Mouse (Mus musculus): ENCODE measurements around the gene Sik2. TPM values are rescaled to one million over a fixed set of nuclear protein-coding genes. Genes with fewer than 3 reads are reported as not detected.

Sik2 gene
- polyA plus RNA-seq, 1 experiment = 10.5 TPM

DNA sequence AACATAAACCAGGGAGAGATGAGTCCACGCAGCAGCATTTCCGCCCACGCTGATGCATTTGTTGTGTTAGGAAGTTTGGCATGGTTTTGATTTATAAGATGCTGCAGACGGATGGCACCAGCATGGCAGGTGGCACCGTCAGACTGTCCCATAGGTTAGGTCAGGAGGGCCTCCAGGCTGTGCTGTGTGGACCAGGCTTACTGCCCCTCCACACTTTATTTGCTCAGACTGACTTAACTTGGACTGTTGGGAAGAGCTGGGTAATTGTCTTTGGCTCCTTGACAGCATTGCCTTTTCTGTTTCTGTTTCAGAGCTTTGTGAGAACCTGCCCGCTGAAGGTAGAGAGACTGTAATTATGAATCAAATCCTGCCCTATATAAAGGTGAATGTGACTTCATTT lies 141.9 kb downstream of the Sik2 start:
- Histone ChIP-seq H3K4me3 (no peak overlapping the region), H3K4me2 (ENCODE audit: low read depth) (no peak overlapping the region), H3K79me2 (ENCODE audit: control insufficient read depth, insufficient read depth) (no peaks in the 10 kb centered on the region), H3K36me3 (ENCODE audit: control insufficient read depth, insufficient read depth) (peaks cover 21% of the 10 kb centered on the region), H3ac (ENCODE audit: control insufficient read depth, insufficient read length) (no peak overlapping the region), H3K27me3 (ENCODE audit: control insufficient read depth, insufficient read depth, insufficient read length) (no peaks in the 10 kb centered on the region)
- TF ChIP-seq TCF12 (IDR thresholded peaks at IDR 0.05; ENCODE audit: insufficient read depth, poor library complexity, severe bottlenecking) (no peak), USF1 (IDR thresholded peaks at IDR 0.05; ENCODE audit: low read depth) (no peak), MAX (IDR thresholded peaks at IDR 0.05; ENCODE audit: low read depth) (no peak), E2F4 (IDR thresholded peaks at IDR 0.05; ENCODE audit: insufficient read depth) (no peak)

GRCm38 (mm10) chr9:50865803-50866202 lies 143.1 kb downstream of the Sik2 start:
- Histone ChIP-seq H3K4me3 (no peak overlapping the region), H3K4me2 (ENCODE audit: low read depth) (no peak overlapping the region), H3K36me3 (ENCODE audit: control insufficient read depth, insufficient read depth) (peaks cover 21% of the 10 kb centered on the region), H3ac (ENCODE audit: control insufficient read depth, insufficient read length) (no peak overlapping the region), H3K27me3 (ENCODE audit: control insufficient read depth, insufficient read depth, insufficient read length) (no peaks in the 10 kb centered on the region), H3K79me2 (ENCODE audit: control insufficient read depth, insufficient read depth) (no peaks in the 10 kb centered on the region)
- no peak for TF ChIP-seq CEBPB (IDR thresholded peaks at IDR 0.05; ENCODE audit: insufficient read depth, poor library complexity, severe bottlenecking)
- no peak for TF ChIP-seq POLR2A (IDR thresholded peaks at IDR 0.05; ENCODE audit: insufficient read length, low read depth)
- no peak for TF ChIP-seq MAX (IDR thresholded peaks at IDR 0.05; ENCODE audit: low read depth)
- no peak for TF ChIP-seq SRF (IDR thresholded peaks at IDR 0.05; ENCODE audit: control insufficient read depth, insufficient read length, low read depth)
- no peak for TF ChIP-seq TCF12 (IDR thresholded peaks at IDR 0.05; ENCODE audit: insufficient read depth, poor library complexity, severe bottlenecking)
- TF ChIP-seq MYOG (IDR thresholded peaks at IDR 0.05; ENCODE audit: control insufficient read depth in 1 of 3, insufficient read depth in 1 of 3, insufficient read length in 2 of 3, low read depth in 2 of 3) = no peak
- no peak for TF ChIP-seq E2F4 (IDR thresholded peaks at IDR 0.05; ENCODE audit: insufficient read depth)
- no peak for TF ChIP-seq USF1 (IDR thresholded peaks at IDR 0.05; ENCODE audit: low read depth)
- no peak for TF ChIP-seq POLR2AphosphoS2 (IDR thresholded peaks at IDR 0.05; ENCODE audit: insufficient read length, low read depth)
- TF ChIP-seq MYOD1 (IDR thresholded peaks at IDR 0.05; ENCODE audit: control insufficient read depth in 1 of 3, insufficient read length in 2 of 3, low read depth in 2 of 3) = no peak
- TF ChIP-seq REST (IDR thresholded peaks at IDR 0.05; ENCODE audit: insufficient read depth, insufficient read length) = no peak
- no peak for TF ChIP-seq TCF3 (IDR thresholded peaks at IDR 0.05; ENCODE audit: insufficient read length, low read depth)

- no peaks in the 10 kb centered on the region for H3K27me3 ChIP-seq (ENCODE audit: control insufficient read depth, insufficient read depth, insufficient read length)
- peaks cover 23% of the 10 kb centered on the region for H3K36me3 ChIP-seq (ENCODE audit: control insufficient read depth, insufficient read depth)
- no peak overlapping the region for H3K4me3 ChIP-seq
- TF ChIP-seq E2F4 (IDR thresholded peaks at IDR 0.05; ENCODE audit: insufficient read depth) = no peak
- TF ChIP-seq SRF (IDR thresholded peaks at IDR 0.05; ENCODE audit: control insufficient read depth, insufficient read length, low read depth) = no peak
- no peak for TF ChIP-seq TCF3 (IDR thresholded peaks at IDR 0.05; ENCODE audit: insufficient read length, low read depth)
- TF ChIP-seq TCF12 (IDR thresholded peaks at IDR 0.05; ENCODE audit: insufficient read depth, poor library complexity, severe bottlenecking) = no peak
- TF ChIP-seq USF1 (IDR thresholded peaks at IDR 0.05; ENCODE audit: low read depth) = no peak
- TF ChIP-seq POLR2A (IDR thresholded peaks at IDR 0.05; ENCODE audit: insufficient read length, low read depth) = no peak
- no peak for TF ChIP-seq CEBPB (IDR thresholded peaks at IDR 0.05; ENCODE audit: insufficient read depth, poor library complexity, severe bottlenecking)
- no peak for TF ChIP-seq MYOG (IDR thresholded peaks at IDR 0.05; ENCODE audit: control insufficient read depth in 1 of 3, insufficient read depth in 1 of 3, insufficient read length in 2 of 3, low read depth in 2 of 3)
- no peak for TF ChIP-seq MAX (IDR thresholded peaks at IDR 0.05; ENCODE audit: low read depth)
- TF ChIP-seq POLR2AphosphoS2 (IDR thresholded peaks at IDR 0.05; ENCODE audit: insufficient read length, low read depth) = no peak
- TF ChIP-seq MYOD1 (IDR thresholded peaks at IDR 0.05; ENCODE audit: control insufficient read depth in 1 of 3, insufficient read length in 2 of 3, low read depth in 2 of 3) = no peak
- TF ChIP-seq REST (IDR thresholded peaks at IDR 0.05; ENCODE audit: insufficient read depth, insufficient read length) = no peak
- no peak overlapping the region for H3K4me2 ChIP-seq (ENCODE audit: low read depth)
- no peak overlapping the region for H3ac ChIP-seq (ENCODE audit: control insufficient read depth, insufficient read length)
- no peaks in the 10 kb centered on the region for H3K79me2 ChIP-seq (ENCODE audit: control insufficient read depth, insufficient read depth)
These were observed 144.0 kb downstream of the Sik2 start for GRCm38 (mm10) chr9:50864877-50865276.

DNA sequence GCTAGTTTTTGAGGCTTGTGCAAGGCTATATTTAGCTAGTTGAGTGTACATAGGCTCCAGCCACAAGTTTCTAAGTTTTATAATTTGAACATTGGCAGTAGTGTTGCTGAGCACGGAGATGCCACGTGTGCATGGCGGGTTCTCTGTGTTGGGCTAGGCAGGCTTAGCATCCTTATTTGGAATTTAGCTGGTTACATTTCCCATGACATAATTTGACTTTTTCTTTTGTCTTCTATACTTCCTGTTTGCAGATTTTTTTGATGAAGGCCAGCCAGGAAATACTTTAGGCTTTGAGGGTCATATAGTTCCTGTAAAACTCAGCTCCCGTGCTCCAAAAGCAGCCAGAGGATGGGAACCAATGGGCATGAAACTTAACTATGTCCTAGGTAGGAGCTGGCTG lies 145.0 kb downstream of the Sik2 start:
- H3K79me2 ChIP-seq (ENCODE audit: control insufficient read depth, insufficient read depth) = no peaks in the 10 kb centered on the region
- TF ChIP-seq POLR2A (IDR thresholded peaks at IDR 0.05; ENCODE audit: insufficient read length, low read depth) (no peak), SRF (IDR thresholded peaks at IDR 0.05; ENCODE audit: control insufficient read depth, insufficient read length, low read depth) (no peak), USF1 (IDR thresholded peaks at IDR 0.05; ENCODE audit: low read depth) (no peak), CEBPB (IDR thresholded peaks at IDR 0.05; ENCODE audit: insufficient read depth, poor library complexity, severe bottlenecking) (no peak), MYOD1 (IDR thresholded peaks at IDR 0.05; ENCODE audit: control insufficient read depth in 1 of 3, insufficient read length in 2 of 3, low read depth in 2 of 3) (no peak), TCF12 (IDR thresholded peaks at IDR 0.05; ENCODE audit: insufficient read depth, poor library complexity, severe bottlenecking) (no peak), E2F4 (IDR thresholded peaks at IDR 0.05; ENCODE audit: insufficient read depth) (no peak), TCF3 (IDR thresholded peaks at IDR 0.05; ENCODE audit: insufficient read length, low read depth) (no peak), REST (IDR thresholded peaks at IDR 0.05; ENCODE audit: insufficient read depth, insufficient read length) (no peak), MYOG (IDR thresholded peaks at IDR 0.05; ENCODE audit: control insufficient read depth in 1 of 3, insufficient read depth in 1 of 3, insufficient read length in 2 of 3, low read depth in 2 of 3) (no peak), POLR2AphosphoS2 (IDR thresholded peaks at IDR 0.05; ENCODE audit: insufficient read length, low read depth) (no peak), MAX (IDR thresholded peaks at IDR 0.05; ENCODE audit: low read depth) (no peak)
- no peak overlapping the region for H3K4me3 ChIP-seq
- peaks cover 30% of the 10 kb centered on the region for H3K36me3 ChIP-seq (ENCODE audit: control insufficient read depth, insufficient read depth)
- H3ac ChIP-seq (ENCODE audit: control insufficient read depth, insufficient read length) = no peak overlapping the region
- no peak overlapping the region for H3K4me2 ChIP-seq (ENCODE audit: low read depth)
- H3K27me3 ChIP-seq (ENCODE audit: control insufficient read depth, insufficient read depth, insufficient read length) = no peaks in the 10 kb centered on the region
